Mouse (Mus musculus): ENCODE measurements at regions not wholly inside any gene's neighbourhood (a gene's known extent, or its start where the extent isn't known, plus 50 kb on each side); places are given as distances from the start of the nearest gene placed in this dataset.
"Not testable (repeated sequence)": the region's sequence is repeated elsewhere in the genome, so short reads cannot be mapped to it uniquely, and the experiment has no call there.

DNA sequence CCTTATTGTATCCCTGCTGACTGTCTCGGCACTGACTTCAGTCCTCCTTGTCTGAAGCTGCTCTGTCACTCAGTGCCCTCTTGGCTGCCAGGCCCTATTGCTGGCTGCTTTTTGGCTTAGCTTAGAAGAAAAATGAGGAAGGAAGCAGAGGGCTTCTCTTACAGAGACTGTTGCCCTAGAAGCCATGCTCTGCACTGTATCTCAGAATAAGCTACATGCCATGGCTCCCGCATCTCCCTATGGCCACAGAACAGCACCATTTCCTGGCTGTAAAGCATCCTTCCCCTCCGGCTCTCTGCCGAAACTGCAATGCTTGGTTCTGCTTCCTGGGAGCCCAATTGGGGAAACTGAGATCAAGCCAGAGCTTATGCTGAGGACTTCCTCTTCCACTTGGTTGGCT is 295.0 kb downstream of the 4933412E24Rik start:
- ATAC-seq (ENCODE audit: insufficient read depth), result no peak
- 80% methylated on average over 4 of the region's 4 CpGs for WGBS
- TF ChIP-seq CTCF (IDR thresholded peaks at IDR 0.05; ENCODE audit: low read depth), result no peak
- Histone ChIP-seq H3K4me1 (ENCODE audit: insufficient read depth) (no peaks in the 10 kb centered on the region), H3K27ac (ENCODE audit: low read depth) (no peak overlapping the region), H3K9ac (no peak overlapping the region), H3K4me2 (no peak overlapping the region), H3K36me3 (ENCODE audit: insufficient read depth) (no peaks in the 10 kb centered on the region), H3K9me3 (ENCODE audit: low read depth, low read length) (no peaks in the 10 kb centered on the region), H3K27me3 (ENCODE audit: insufficient read depth, low read length) (no peaks in the 10 kb centered on the region), H3K4me3 (ENCODE audit: low read depth, low read length) (no peak overlapping the region)
- DNase-seq, result no peak

DNA sequence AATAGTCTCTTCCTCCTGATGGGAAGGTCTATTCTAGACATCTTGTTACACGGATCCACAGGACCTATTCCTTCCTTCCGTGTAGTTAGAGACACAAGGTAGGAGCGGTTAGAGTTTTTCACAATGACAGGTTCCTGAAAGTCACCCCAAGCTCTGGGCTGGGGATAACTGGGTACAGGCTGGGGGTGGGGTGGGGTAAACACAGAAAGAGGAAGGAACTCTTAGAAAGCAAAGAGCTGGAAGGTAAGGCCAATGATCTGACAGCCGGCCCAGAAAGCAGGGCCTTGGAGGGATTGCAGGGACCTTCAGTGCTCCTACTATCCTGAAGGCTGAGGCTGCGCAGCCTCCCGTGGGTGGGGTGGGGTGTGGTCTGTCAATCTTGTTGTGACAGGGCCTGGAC is 295.4 kb downstream of the 4933412E24Rik start:
- Histone ChIP-seq H3K27me3 (ENCODE audit: insufficient read depth, low read length) (no peaks in the 10 kb centered on the region), H3K27ac (ENCODE audit: low read depth) (no peak overlapping the region), H3K4me2 (no peak overlapping the region), H3K4me3 (ENCODE audit: low read depth, low read length) (no peak overlapping the region), H3K4me1 (ENCODE audit: insufficient read depth) (no peaks in the 10 kb centered on the region), H3K9ac (no peak overlapping the region), H3K36me3 (ENCODE audit: insufficient read depth) (no peaks in the 10 kb centered on the region), H3K9me3 (ENCODE audit: low read depth, low read length) (no peaks in the 10 kb centered on the region)
- 87% methylated on average over 6 of the region's 6 CpGs for WGBS
- no peak for TF ChIP-seq CTCF (IDR thresholded peaks at IDR 0.05; ENCODE audit: low read depth)
- ATAC-seq (ENCODE audit: insufficient read depth), result no peak
- DNase-seq, result no peak

DNA sequence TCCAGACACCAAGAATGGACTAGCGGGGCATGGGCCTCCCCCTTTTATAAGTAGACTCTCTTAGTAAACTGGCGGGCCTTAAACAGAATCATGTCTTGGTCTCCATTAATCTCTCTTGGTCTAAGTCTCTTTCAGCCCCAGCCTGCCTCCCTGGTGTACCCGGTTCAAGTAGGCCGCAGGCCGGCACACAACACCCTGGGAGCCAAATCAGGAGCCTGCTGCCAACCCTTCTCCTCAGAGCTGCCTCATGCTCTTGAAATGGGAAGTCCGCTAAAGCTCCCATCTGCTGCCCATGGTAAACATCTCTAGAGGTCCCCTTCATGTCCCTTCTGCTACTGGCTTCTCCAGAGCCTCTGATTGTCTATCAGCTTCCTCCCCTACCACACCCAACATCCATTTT is 296.3 kb downstream of the 4933412E24Rik start:
- Histone ChIP-seq H3K27me3 (ENCODE audit: insufficient read depth, low read length) (no peaks in the 10 kb centered on the region), H3K36me3 (ENCODE audit: insufficient read depth) (no peaks in the 10 kb centered on the region), H3K9ac (no peak overlapping the region), H3K4me1 (ENCODE audit: insufficient read depth) (no peaks in the 10 kb centered on the region), H3K4me2 (no peak overlapping the region), H3K9me3 (ENCODE audit: low read depth, low read length) (no peaks in the 10 kb centered on the region), H3K27ac (ENCODE audit: low read depth) (no peak overlapping the region), H3K4me3 (ENCODE audit: low read depth, low read length) (no peak overlapping the region)
- ATAC-seq (ENCODE audit: insufficient read depth) (no peak), DNase-seq (no peak)
- WGBS, result 88% methylated on average over 6 of the region's 6 CpGs
- no peak for TF ChIP-seq CTCF (IDR thresholded peaks at IDR 0.05; ENCODE audit: low read depth)

- DNase-seq; H3K4me3 ChIP-seq (ENCODE audit: low read depth, low read length); H3K27me3 ChIP-seq (ENCODE audit: insufficient read depth, low read length); H3K27ac ChIP-seq (ENCODE audit: low read depth); H3K9me3 ChIP-seq (ENCODE audit: low read depth, low read length); H3K9ac ChIP-seq; H3K4me1 ChIP-seq (ENCODE audit: insufficient read depth); ATAC-seq (ENCODE audit: insufficient read depth); H3K36me3 ChIP-seq (ENCODE audit: insufficient read depth); H3K4me2 ChIP-seq: not testable (repeated sequence)
- WGBS, result 73% methylated on average over 6 of the region's 6 CpGs
Observed at GRCm38 (mm10) chr15:59719383-59720128, 296.9 kb downstream of the 4933412E24Rik start.

DNA sequence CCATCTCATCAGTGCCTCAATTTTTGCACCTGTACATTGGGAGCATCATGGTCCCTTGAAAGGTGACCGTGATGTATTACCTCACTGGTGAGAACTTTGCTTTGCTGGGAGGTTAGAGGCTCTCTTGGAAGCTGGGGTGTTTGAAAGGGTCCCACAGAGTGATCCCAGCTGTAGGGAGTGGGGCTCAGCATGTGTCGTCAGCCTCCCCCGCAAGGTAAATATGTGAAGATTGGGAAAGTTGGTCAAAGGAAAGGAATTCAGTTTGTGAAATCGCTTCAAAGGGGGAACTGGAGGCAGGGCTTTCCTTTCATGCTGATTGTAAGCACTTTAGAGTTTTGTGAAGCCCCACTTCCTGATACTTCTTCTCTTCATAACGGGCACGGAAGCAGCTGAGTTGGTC is 299.5 kb downstream of the 4933412E24Rik start:
- H3K4me3 ChIP-seq (ENCODE audit: low read depth, low read length), result no peak overlapping the region
- TF ChIP-seq CTCF (IDR thresholded peaks at IDR 0.05; ENCODE audit: low read depth), result no peak
- no peaks in the 10 kb centered on the region for H3K9me3 ChIP-seq (ENCODE audit: low read depth, low read length)
- peak; percentile 19 for DNase-seq
- H3K27ac ChIP-seq (ENCODE audit: low read depth), result no peak overlapping the region
- H3K36me3 ChIP-seq (ENCODE audit: insufficient read depth), result no peaks in the 10 kb centered on the region
- H3K27me3 ChIP-seq (ENCODE audit: insufficient read depth, low read length), result no peaks in the 10 kb centered on the region
- WGBS, result 47% methylated on average over 6 of the region's 6 CpGs
- H3K4me1 ChIP-seq (ENCODE audit: insufficient read depth), result no peaks in the 10 kb centered on the region
- no peak for ATAC-seq (ENCODE audit: insufficient read depth)
- H3K9ac ChIP-seq, result no peak overlapping the region
- H3K4me2 ChIP-seq, result no peak overlapping the region

DNA sequence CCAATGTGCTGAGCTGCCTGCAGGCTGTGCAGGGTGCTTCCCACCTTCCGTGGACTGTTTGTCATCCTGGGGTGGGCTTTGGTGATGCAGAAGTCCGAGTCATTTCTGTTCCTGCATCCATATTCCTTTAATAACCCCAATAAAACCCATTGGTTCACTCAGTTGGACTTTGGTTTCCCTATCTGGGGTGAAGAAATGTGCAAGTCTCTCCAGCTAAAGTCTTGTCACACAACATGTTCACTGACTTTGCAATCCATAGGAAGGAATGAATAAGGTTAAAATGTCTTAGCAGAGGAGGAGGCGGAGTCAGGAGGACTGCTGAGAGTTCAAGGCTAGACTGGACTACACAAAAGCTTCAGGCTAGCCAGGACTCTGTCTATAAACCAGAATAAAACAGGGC is 300.5 kb downstream of the 4933412E24Rik start:
- Histone ChIP-seq H3K4me3 (ENCODE audit: low read depth, low read length) (no peak overlapping the region), H3K27ac (ENCODE audit: low read depth) (no peak overlapping the region), H3K36me3 (ENCODE audit: insufficient read depth) (no peaks in the 10 kb centered on the region), H3K4me2 (no peak overlapping the region), H3K9ac (no peak overlapping the region), H3K9me3 (ENCODE audit: low read depth, low read length) (no peaks in the 10 kb centered on the region), H3K27me3 (ENCODE audit: insufficient read depth, low read length) (no peaks in the 10 kb centered on the region), H3K4me1 (ENCODE audit: insufficient read depth) (no peaks in the 10 kb centered on the region)
- ATAC-seq (ENCODE audit: insufficient read depth) (no peak), DNase-seq (no peak)
- TF ChIP-seq CTCF (IDR thresholded peaks at IDR 0.05; ENCODE audit: low read depth), result no peak
- WGBS, result 72% methylated on average over 3 of the region's 3 CpGs

GRCm38 (mm10) chr15:59713965-59714739 is 302.3 kb downstream of the 4933412E24Rik start:
- no peaks in the 10 kb centered on the region for H3K36me3 ChIP-seq (ENCODE audit: insufficient read depth)
- H3K4me1 ChIP-seq (ENCODE audit: insufficient read depth), result no peaks in the 10 kb centered on the region
- 60% methylated on average over 8 of the region's 8 CpGs for WGBS
- H3K4me3 ChIP-seq (ENCODE audit: low read depth, low read length), result no peak overlapping the region
- no peaks in the 10 kb centered on the region for H3K27me3 ChIP-seq (ENCODE audit: insufficient read depth, low read length)
- no peak overlapping the region for H3K9ac ChIP-seq
- no peak overlapping the region for H3K4me2 ChIP-seq
- peak; percentile 52 for DNase-seq
- no peak for ATAC-seq (ENCODE audit: insufficient read depth)
- no peak for TF ChIP-seq CTCF (IDR thresholded peaks at IDR 0.05; ENCODE audit: low read depth)
- no peaks in the 10 kb centered on the region for H3K9me3 ChIP-seq (ENCODE audit: low read depth, low read length)
- no peak overlapping the region for H3K27ac ChIP-seq (ENCODE audit: low read depth)
